Mouse (Mus musculus) kidney, postnatal 4 days (tissue): Measurements from ENCODE around the gene Shroom3.
A peak's percentile ranks its signal among the peaks of the same experiment; 100 is the strongest.

Experiments used
- DNase-seq, 2 experiments: peaks; one replicate each; pipeline ENCODE4 v3.0.0; 2021; ENCODE audit warnings: mixed read lengths in 2 of 2

Gene Shroom3

DNA sequence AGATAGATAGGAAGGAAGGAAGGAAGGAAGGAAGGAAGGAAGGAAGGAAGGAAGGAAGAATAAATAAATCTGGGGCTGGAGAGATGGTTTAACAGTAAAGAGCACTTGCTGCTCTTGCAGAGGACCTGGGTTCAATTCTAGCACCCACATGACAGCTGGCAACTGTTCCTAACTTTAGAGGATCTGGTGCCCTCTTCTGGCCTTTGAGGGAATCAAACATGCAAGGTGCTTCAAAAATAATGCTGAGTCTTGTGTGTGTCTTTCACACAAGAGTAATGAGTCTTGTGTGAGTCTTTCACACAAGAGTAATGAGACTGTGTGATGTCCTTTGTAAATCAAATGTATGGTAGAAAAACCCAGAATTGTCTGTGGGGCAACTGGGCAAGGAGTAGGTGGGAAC lies 299.4 kb downstream of the Shroom3 start:
- DNase-seq = peak in 1 of 2 experiments; percentile 28

DNA sequence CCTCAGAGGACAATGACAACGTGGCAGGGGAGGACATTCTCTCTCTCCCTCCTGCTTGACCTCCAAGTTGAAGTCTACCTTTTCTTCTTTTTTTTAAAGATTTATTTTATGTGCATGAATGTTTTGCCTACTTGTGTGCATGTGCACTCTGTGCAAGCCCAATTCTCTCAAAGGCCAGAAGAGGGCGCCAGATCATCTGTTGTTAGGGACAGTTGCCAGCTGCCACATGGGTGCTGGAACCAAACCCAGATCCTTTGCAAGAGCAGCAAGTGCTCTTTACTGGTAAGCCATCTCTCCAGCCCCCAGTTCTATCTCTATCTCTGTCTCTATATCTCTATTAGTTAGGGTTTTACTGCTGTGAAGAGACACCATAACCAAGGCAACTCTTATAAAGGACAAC lies 300.7 kb downstream of the Shroom3 start:
- peak in 1 of 2 experiments; percentile 35 for DNase-seq

DNA sequence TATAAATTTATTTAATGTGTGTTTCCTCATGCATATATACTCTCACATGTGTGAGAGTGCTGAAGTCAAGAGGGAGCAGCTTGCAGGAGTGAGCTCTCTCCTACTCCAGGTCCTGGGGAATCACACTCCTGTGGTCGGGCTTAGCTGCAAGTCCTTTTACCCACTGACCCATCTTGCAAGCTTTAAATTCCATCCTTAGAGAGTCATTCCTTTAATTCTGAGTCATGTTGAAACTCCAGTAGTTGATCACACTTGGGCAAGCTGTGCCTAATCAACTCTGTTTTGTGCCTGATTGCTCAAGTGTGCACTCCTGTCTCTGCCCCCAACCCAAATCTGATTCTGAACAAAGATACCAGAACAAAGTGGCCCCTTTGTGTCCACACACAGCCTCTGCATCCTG lies 301.5 kb downstream of the Shroom3 start:
- DNase-seq = no peak

DNA sequence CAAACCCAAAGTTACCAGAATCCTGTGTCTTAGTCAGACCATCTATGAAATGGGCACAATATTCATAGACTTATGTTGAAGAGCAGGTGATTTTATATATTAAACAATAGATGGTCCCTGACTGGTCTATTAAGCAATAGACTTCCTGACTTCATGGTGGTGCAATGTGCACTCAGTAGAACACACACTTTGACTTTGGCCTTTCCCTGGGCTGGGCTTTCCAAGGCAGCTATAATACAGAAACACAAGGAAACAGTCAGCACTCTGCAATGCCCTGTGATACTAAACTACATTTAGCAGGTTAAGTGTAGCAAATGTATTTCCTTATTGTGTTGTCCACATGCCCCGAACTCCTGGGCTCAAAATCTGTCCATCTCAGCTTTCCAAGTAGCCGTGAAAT lies 302.2 kb downstream of the Shroom3 start:
- no peak for DNase-seq

DNA sequence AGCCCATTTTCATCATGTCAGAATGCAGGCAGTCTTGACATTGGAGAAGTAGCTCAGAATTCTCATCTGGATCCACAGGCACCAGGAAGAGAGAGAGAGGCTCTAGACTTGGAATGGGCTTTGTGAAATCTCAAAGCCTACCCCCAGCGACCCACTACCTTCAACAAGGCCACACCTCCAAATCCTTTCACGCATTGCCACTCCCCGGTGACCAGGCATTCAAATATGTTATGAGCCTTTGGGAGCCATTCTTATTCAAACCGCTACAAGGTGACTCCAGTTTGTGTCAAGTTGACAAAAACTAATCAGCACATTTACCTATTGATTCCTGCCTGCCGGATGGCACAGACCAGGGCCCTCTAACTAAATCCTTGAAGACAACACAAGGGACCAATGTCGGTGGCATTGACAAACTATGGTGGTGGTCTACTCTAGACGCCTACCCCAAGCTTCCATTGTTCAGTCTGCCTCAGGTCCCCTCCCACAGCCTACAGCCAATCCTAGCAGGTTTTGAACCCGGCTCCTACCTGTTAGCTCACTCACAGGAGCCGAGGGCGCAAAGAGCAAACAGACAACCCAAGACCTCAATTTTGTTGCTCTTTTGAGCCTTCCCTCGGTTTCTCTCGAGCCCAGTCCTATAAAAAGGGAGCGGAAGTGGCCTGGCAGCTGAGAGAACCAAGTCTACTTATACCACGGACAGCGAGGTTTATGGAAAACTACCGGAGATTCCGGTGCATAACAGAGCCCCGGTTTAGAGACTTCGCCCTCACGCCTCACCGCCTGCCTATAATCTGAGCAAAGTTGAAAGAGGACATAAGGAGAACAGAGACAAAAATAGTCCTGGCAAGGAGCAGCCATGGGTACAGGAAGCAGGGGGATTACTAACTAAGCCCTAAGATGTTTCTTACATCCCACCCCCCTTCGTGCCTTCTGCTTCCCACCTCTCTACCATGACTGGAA lies 303.7 kb downstream of the Shroom3 start:
- peak in 1 of 2 experiments; percentile 44 for DNase-seq

DNA sequence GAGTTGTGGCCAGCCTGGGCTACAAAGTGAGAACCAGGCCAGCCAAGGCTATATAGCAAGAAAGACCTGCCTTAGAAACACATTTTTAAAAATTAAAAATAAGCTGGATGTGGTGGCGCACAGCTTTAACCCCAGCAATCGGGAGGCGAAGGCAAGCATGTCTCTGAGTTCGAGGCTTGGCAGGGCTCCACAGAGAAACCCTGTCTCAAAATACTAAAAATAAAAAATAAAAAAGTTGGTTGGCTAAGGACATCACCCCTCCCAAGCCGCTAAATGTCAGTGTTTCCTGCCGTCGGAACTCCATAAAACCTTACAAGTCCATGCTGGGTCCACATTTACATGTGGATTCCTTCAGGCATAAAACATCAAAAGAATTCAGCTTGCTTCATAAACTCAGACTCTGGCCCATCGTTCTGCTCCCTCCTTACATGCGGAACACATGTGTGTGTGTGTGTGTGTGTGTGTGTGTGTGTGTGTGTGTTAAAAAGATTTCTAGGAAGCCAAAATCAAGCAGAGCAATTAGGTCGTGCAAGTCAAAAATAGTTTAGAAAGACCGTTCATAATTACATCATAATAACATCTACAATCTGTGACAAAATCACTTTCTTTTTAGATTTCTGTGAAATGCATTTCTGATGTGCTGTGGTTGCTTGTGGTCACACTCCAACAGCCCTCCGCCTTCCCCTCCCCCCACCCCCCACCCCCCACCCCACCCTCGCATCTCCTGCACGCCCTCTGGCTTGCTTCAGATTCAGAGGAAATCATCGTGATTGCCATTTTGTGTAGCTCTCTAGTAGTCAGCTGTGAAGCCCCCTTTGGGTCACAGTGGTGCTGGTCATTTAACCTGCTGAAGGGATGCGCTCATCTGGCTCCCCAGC lies 304.9 kb downstream of the Shroom3 start:
- DNase-seq = peak; percentile 53 to 63

DNA sequence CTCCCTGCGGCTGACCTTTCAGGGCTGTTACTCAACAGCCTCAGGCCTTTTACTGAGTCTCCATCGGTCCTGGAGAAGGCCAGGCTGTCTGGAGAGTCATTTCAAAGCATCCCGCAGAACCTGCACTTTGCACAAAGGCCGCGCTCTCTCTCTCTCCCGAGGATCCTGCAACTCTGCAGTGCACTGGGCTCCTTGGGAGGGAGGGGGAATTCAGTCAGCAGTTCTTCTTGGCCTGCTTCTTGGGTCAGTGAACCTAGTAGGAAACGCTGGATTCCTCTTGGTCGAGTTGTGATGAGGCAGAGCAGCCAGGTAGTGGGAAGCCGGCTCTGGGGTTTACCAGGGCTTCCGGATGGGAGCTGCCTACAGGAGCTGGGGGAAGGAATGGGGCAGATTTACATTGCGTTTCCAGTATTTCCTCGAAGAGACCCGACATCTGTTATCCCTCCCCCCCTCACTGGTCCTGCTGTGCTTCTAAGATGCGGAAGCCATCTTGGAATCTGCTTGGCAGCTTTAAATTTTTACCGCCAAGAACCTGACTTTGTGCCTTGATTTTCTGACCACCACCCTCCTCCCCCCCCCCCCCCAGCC lies 305.6 kb downstream of the Shroom3 start:
- peak; percentile 41 to 64 for DNase-seq

DNA sequence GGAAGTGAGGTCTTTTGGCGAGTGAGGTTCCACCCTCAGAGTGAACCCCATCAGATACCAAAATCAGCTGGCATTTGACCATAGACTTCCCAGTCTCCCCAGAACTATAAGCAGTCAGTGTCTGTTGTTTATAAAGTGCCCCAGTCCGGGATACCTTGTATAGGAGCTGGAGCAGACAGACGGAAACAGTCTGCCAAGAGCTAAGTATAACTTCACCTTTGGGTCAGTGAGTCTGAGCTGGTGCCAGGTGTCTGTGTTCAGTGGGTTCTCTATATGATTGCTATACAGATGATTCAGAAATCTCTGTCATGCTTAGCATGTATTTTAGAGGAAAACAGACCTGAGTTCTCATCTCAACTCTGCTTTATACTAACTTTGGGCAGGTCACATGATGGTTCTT lies 308.9 kb downstream of the Shroom3 start:
- peak in 1 of 2 experiments; percentile 5 for DNase-seq

DNA sequence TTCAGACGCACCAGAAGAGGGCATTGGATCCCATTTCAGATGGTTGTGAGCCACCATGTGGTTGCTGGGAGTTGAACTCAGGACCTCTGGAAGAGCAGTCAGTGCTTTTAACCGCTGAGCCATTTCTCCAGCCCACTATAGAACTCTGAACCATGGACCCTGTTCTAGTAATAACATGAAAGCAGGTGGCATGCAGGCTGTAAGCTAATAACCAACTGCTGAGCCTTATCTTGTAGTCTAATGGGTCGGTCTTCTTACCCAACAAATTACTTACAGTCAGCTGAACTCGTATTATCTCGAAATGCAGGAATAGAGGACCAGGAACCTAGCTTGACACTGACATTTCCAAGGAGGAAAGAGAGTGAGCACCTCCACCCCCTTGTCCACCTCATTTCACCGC lies 311.1 kb downstream of the Shroom3 start:
- no peak for DNase-seq

DNA sequence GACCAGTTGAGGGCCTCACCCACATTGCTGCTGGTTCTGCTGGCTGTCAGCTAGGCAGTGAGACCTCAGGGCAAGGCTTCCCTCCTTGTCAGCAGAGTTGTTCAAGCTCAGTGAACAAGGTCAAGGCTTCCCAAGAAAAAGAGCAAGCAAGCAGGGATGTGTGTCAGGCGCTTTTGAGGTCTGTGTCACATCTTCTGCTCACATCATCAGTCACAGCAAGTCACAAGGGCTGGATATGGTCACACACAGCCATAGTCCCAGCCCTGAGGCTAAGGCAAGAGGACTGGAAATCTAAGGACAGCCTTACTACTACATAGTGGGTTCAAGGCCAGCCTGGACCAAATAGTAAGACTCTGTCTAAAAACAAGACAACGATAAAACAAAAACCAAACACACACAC lies 311.6 kb downstream of the Shroom3 start:
- DNase-seq = no peak

DNA sequence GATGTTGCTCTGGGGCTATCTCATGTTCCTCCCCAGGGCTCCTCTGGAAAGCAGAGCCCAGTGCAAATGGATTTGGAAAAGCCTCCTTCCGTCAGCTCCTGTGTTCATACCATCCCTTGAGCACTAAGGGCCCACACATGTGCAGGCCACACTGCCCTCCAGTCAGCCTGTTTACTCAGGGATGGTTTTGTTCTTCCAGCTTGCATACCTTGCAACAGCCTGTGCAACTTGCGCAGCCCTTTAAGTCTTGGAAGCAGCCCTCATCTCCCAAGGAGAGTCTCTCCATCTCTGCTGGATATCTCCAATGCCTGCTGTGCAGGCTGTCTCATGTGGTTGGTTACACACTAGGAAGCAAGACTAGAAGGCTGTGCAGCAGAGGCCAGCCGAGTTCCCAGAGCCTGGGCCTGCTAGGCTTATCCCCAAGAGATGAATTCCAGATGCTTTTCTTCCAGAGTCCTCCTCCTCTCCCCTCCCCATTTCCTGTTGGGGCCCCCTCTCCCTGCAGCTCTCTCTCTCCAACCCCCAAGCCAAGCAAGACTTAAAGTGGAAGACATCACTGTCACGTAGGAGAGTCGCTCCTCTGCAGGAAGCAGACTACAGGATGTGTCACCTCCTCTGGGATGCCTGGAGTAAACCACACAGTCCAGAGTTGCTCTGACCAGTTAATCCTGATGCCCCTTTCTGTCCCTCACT lies 314.3 kb downstream of the Shroom3 start:
- DNase-seq = peak; percentile 68 to 79

DNA sequence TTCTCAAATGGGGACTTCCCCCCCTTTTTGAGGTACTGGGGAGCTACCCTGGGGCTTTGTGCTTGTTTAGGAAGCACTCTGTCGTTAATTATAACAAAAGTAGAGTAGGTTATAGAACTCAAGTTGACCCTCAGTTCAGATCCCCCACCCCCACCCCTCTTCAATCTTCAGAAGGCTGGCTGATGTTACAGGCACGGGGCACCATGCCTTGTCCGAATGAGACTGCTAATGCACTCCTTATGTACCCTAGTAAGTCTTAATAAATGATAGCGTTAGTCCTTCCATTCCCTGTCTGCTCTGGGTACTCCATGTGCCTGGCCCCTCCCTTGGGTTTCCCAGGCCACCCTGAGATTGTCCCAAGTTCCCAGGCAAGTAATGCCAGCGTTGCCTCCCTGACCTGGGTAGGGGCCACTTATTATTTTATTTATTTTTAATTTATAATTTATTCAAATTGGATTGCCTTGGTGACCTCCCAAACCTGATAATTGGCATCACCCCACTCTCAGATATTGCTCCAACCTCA lies 315.3 kb downstream of the Shroom3 start:
- DNase-seq = no peak

DNA sequence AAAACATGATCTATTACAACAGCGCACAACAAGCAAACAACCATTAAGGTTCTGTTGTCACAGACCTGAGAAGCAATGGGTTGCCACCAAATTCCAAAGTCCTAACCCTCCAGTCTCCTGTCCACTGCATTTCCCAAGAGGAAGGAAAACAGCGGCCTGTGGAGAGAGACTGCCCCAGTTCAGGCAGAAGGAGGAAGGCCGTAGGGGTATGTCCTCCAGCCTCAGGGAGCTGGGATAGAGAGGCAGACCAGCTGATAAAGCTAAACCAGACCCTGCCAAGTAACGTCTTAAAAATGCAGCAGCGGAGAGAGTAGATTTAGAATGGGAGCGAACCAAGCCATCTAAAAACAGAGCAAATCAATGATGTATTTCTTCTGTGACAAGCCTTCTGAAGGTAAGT lies 316.8 kb downstream of the Shroom3 start:
- peak in 1 of 2 experiments; percentile 34 for DNase-seq

DNA sequence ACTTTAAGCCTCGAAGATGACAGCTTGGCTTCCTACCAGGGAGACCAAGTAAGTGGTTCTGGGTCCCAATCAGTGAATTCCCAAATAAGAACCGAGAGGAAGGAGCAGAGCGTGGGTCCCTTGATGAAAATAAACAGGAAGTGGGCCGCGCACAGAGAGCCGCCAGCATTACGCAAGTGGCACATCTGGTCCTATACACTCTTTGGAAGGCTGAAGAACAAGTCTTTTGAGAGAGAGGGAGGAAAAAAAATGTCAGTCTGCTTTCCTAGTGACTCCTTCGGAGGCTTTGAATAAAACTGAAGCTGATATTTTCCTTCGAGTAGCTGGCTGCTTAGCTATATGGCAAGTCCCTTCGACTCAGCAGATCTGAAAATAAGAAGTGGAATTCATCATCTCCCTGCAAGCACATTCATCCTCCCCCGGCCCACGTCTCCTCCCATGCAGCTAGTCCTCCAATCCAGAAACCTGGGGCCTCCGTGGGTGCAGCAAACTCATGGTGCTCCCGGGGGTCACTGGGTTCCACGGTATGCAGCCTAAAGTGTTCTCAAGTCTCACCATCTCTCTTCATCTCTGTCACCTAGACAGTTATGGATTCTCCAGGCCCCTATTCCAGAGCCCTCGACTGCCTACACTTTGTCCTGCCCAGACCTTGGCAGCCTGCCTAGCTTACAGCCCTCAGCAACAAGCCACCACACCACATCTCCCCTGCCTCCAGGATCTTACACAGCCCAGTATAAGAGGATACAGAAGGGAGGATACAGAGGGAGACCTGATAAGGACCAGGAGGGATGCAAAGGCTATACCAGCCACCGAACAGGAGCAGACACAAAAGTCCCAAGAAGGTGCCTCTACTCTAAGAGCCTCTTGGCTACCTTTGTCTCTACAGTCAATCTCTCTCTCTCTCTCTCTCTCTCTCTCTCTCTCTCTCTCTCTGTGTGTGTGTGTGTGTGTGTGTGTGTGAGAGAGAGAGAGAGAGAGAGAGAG lies 317.8 kb downstream of the Shroom3 start:
- DNase-seq = peak; percentile 56 to 67

DNA sequence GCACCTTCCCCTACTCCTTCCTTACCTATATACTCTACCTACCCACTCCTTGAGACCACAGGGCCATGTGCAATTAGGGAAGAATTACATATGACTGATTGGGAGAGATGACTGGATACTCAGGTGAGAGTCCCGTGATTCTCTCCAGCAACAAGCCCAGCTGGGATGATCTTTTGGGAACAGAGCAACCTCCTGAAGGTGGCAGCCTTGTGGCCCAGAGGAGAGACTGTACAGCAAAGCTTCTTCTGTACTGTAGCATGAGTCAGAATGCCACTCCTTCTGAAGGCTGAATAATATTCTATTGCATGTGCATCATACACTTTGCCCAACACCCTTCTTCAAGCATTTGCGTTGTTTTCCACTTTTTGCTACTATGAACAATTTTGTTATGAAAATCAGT lies 319.4 kb downstream of the Shroom3 start:
- DNase-seq = no peak

DNA sequence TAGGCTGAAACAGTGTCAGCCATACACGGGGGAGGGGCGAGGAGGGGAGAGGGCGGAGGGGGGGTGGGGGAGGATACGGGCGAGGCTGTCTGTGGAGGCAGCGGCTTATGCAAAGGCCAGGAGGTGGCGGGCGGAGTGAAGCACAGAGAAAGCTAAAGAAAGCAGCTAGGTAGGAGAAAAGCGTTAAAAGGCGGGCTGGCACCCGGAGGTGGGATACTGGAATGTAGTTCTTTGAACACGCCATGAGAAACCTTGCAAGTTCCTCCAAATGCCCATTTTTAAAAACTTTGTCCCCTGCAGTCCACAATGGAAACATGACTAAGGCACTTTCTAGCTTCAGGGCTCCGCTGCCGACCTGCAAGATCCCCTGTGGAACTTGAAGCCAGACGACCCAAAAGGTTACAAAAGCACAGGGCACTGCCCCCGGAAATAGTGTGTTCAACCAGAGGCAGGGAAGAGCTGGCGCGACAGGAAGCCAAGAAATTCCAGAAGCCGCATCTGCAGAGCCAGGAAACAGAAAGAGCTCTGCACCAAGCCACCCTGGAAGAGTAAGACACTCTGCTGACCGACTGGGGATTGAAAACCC lies 322.1 kb downstream of the Shroom3 start:
- peak; percentile 67 to 76 for DNase-seq

DNA sequence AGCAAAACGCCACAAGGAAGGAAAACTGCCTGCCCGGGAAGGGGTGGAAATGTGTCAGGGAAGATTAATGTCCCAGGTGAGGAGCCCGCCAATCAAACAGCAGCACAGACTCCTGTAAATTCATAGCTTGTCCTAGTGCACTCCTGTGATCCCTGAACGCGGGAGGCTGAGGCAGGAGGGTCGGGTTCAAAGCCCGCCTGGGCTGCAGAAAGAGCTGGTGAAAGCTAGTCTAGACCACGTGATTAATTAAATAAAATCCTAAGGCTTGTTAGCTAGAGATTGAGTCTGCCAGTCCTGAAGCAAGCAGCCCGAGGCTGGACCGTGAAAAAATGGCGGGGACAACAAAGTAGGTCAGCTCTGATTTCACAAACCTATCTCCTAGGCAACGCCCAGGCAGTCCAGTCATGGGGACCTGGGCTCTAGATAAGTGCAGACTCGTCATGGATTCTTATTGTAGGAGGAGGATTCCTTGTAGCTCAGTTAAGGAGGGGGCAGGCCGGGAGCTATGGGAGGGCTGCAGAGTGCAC lies 322.6 kb downstream of the Shroom3 start:
- DNase-seq = peak; percentile 33 to 53

DNA sequence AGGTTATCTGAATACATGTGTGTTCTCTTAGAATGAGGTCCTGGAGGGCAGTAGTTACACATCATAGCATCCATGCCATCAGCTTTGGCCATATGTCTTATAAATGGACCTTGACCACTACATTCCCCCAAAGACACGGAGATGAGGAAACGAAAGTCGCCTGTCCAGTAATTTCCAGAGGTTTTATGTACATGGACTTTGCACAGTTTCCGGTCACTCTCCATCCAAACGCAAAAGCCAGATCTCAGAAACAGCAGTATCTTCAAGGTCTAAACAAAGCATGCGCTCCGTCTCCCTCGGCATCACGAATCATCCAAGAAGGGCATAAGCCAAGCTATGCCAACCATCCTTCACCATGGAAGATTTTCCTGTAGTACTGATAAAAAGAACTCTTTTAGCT lies 325.0 kb downstream of the Shroom3 start:
- DNase-seq = no peak
